Mouse (Mus musculus) midbrain, embryonic 15.5 days (tissue): Measurements from ENCODE around the gene Gm17651. TPM values are rescaled to one million over a fixed set of nuclear protein-coding genes. Genes with fewer than 3 reads are reported as not detected.

ENCODE experiments used
- microRNA-seq: library from miRNA; unstranded; fragments of <30 nt; microRNA quantifications from one replicate; pipeline ENCODE4, GENCODE M21; 2016
- polyA plus RNA-seq: library from polyadenylated mRNA; unstranded; fragments of >200 nt; fragmentation: Nextera tagmentation; extraction: Ambion mirVana; gene quantifications from 2 replicates; pipeline ENCODE4 v1.2.1, GENCODE M21; 2015

Gm17651 gene
- polyA plus RNA-seq, 1 experiment from 2014 or later, result not detected

Small RNA genes within 50 kb of the gene (microRNA-seq; reads per million reads assigned to microRNA genes)
- gene Mir7225, result not detected

Other genes with a start within 250 kb of the Gm17651 start
- 4.9 and 5.7 TPM in 2 replicates for gene Chd1l, start 64.5 kb downstream of the Gm17651 start, polyA plus RNA-seq
- gene Fmo5, start 45.9 kb downstream of the Gm17651 start, polyA plus RNA-seq, result 0.73 and 0.89 TPM in 2 replicates
- gene Prkab2, start 16.5 kb downstream of the Gm17651 start, polyA plus RNA-seq, result 12.4 and 12.6 TPM in 2 replicates
- 69.7 and 75.7 TPM in 2 replicates for gene Pde4dip, start 214.0 kb upstream of the Gm17651 start, polyA plus RNA-seq
- gene Sec22b, start 226.5 kb upstream of the Gm17651 start, polyA plus RNA-seq, result 89.3 and 93.7 TPM in 2 replicates